Comparison of ENCODE assay signal across 12 mouse cellular contexts in genomic region chr11:35977096-35977495, GRCm38 (mm10). TPM values are rescaled to one million over a fixed set of nuclear protein-coding genes. Genes with fewer than 3 reads are reported as not detected.
DNase-seq lines count a peak whose midpoint lies in the region; ATAC-seq and TF ChIP-seq lines count a peak whose summit lies in the region.
"Had no signal": no experiment of that assay in that cellular context is flagged by ENCODE, and none has a peak within 500 bp of the region (broad histone marks: within the 10 kb centered on the region; RNA-seq: fewer than 3 reads in every experiment).

No protein-coding gene starts in this region.

- H3K9ac ChIP-seq in intestine, postnatal 0 days (ENCODE audit: low read depth, low read length) = no peak overlapping the region
- H3K9ac ChIP-seq in intestine, embryonic 16.5 days (ENCODE audit: low read depth, low read length) = no peak overlapping the region
- H3K9ac ChIP-seq in lung, embryonic 16.5 days (ENCODE audit: low read length) = peak overlapping the region; percentile 47; the same call in 1 of the 2 replicates
- H3K9ac ChIP-seq in hindbrain, postnatal 0 days (replicated peaks; ENCODE audit: low read length) = peak overlapping the region; percentile 22; the same call in 1 of the 2 replicates
- no peak overlapping the region for H3K9ac ChIP-seq in neural tube, embryonic 15.5 days (replicated peaks)
- H3K9ac ChIP-seq: liver, embryonic 13.5 days had no signal

- no peaks in the 10 kb centered on the region for H3K36me3 ChIP-seq in intestine, postnatal 0 days (ENCODE audit: control insufficient read depth, insufficient read depth)
- no peaks in the 10 kb centered on the region for H3K36me3 ChIP-seq in intestine, embryonic 16.5 days (ENCODE audit: control insufficient read depth, insufficient read depth, low read length)
- no peaks in the 10 kb centered on the region for H3K36me3 ChIP-seq in lung, embryonic 16.5 days (ENCODE audit: control insufficient read depth, insufficient read depth, low read length)
- H3K36me3 ChIP-seq in hindbrain, postnatal 0 days (ENCODE audit: insufficient read depth, low read length) = no peaks in the 10 kb centered on the region
- H3K36me3 ChIP-seq in neural tube, embryonic 15.5 days = no peaks in the 10 kb centered on the region
- H3K36me3 ChIP-seq: liver, embryonic 13.5 days had no signal

- H3K9me3 ChIP-seq in intestine, postnatal 0 days (ENCODE audit: control insufficient read depth) = no peaks in the 10 kb centered on the region
- no peaks in the 10 kb centered on the region for H3K9me3 ChIP-seq in intestine, embryonic 16.5 days (ENCODE audit: control insufficient read depth, low read length)
- no peaks in the 10 kb centered on the region for H3K9me3 ChIP-seq in lung, embryonic 16.5 days (ENCODE audit: control insufficient read depth, low read length)
- H3K9me3 ChIP-seq in hindbrain, postnatal 0 days (ENCODE audit: low read length) = no peaks in the 10 kb centered on the region
- no peaks in the 10 kb centered on the region for H3K9me3 ChIP-seq in neural tube, embryonic 15.5 days (replicated peaks)
- H3K9me3 ChIP-seq: liver, embryonic 13.5 days had no signal

- peak overlapping the region; percentile 87; the same call in 1 of the 2 replicates for H3K4me2 ChIP-seq in intestine, postnatal 0 days (replicated peaks; ENCODE audit: low read depth)
- H3K4me2 ChIP-seq in intestine, embryonic 16.5 days (ENCODE audit: low read depth, low read length) = no peak overlapping the region
- H3K4me2 ChIP-seq in lung, embryonic 16.5 days (ENCODE audit: low read depth, low read length) = peak overlapping the region; percentile 71
- H3K4me2 ChIP-seq in hindbrain, postnatal 0 days (ENCODE audit: low read depth, low read length) = peak overlapping the region; percentile 85; the same call in 1 of the 2 replicates
- H3K4me2 ChIP-seq in neural tube, embryonic 15.5 days = peak overlapping the region; percentile 91
- H3K4me2 ChIP-seq: liver, embryonic 13.5 days had no signal

- H3K27ac ChIP-seq in intestine, postnatal 0 days (ENCODE audit: low read depth, low read length) = no peak overlapping the region
- no peak overlapping the region for H3K27ac ChIP-seq in intestine, embryonic 16.5 days (ENCODE audit: low read length)
- 0 out of 2 replicates have a peak overlapping the region, but pooled peaks have one; percentile 3 for H3K27ac ChIP-seq in lung, embryonic 16.5 days (ENCODE audit: low read length)
- no peak overlapping the region; the same call in 1 of the 2 replicates for H3K27ac ChIP-seq in hindbrain, postnatal 0 days
- peak overlapping the region; percentile 48 for H3K27ac ChIP-seq in neural tube, embryonic 15.5 days (replicated peaks)
- H3K27ac ChIP-seq: liver, embryonic 13.5 days had no signal

- 72% methylated on average over 6 of the region's 6 CpGs for WGBS in intestine, postnatal 0 days
- WGBS in intestine, embryonic 16.5 days = 66% methylated on average over 6 of the region's 6 CpGs
- WGBS in lung, embryonic 16.5 days = 52% methylated on average over 6 of the region's 6 CpGs
- 38% methylated on average over 6 of the region's 6 CpGs for WGBS in hindbrain, postnatal 0 days
- 59% methylated on average over 6 of the region's 6 CpGs for WGBS in neural tube, embryonic 15.5 days

- H3K4me3 ChIP-seq in intestine, postnatal 0 days (ENCODE audit: low read depth, low read length) = no peak overlapping the region
- no peak overlapping the region for H3K4me3 ChIP-seq in intestine, embryonic 16.5 days (ENCODE audit: low read length)
- peak overlapping the region; percentile 71 for H3K4me3 ChIP-seq in lung, embryonic 16.5 days (ENCODE audit: low read length)
- 0 out of 2 replicates have a peak overlapping the region, but pooled peaks have one; percentile 0 for H3K4me3 ChIP-seq in hindbrain, postnatal 0 days (ENCODE audit: low read length)
- no peak overlapping the region for H3K4me3 ChIP-seq in neural tube, embryonic 15.5 days (replicated peaks)
- H3K4me3 ChIP-seq: liver, embryonic 13.5 days had no signal

- peaks cover 8% of the 10 kb centered on the region for H3K4me1 ChIP-seq in intestine, postnatal 0 days (replicated peaks; ENCODE audit: control insufficient read depth, insufficient read depth, low read length)
- H3K4me1 ChIP-seq in intestine, embryonic 16.5 days (ENCODE audit: control insufficient read depth, insufficient read depth, low read length) = peaks cover 8% of the 10 kb centered on the region
- H3K4me1 ChIP-seq in lung, embryonic 16.5 days (replicated peaks; ENCODE audit: control insufficient read depth, insufficient read depth, low read length) = peaks cover 14% of the 10 kb centered on the region
- peaks cover 17% of the 10 kb centered on the region; the same call in 1 of the 2 replicates for H3K4me1 ChIP-seq in hindbrain, postnatal 0 days (ENCODE audit: insufficient read depth, low read length)
- H3K4me1 ChIP-seq in neural tube, embryonic 15.5 days = peaks cover 39% of the 10 kb centered on the region

- no peaks in the 10 kb centered on the region for H3K27me3 ChIP-seq in intestine, postnatal 0 days (replicated peaks; ENCODE audit: control insufficient read depth, insufficient read depth, low read length)
- no peaks in the 10 kb centered on the region for H3K27me3 ChIP-seq in intestine, embryonic 16.5 days (replicated peaks; ENCODE audit: control insufficient read depth, insufficient read depth, low read length)
- peaks cover 14% of the 10 kb centered on the region for H3K27me3 ChIP-seq in lung, embryonic 16.5 days (ENCODE audit: control insufficient read depth, insufficient read depth, low read depth, low read length)
- no peaks in the 10 kb centered on the region for H3K27me3 ChIP-seq in hindbrain, postnatal 0 days (ENCODE audit: insufficient read depth, low read length)
- H3K27me3 ChIP-seq in neural tube, embryonic 15.5 days (replicated peaks) = no peaks in the 10 kb centered on the region

- no peak for TF ChIP-seq CTCF in intestine, postnatal 0 days (IDR thresholded peaks at IDR 0.05; ENCODE audit: low read depth)
- TF ChIP-seq CTCF in hindbrain, postnatal 0 days (IDR thresholded peaks at IDR 0.05; ENCODE audit: low read depth) = no peak

- ATAC-seq in intestine, postnatal 0 days = no peak
- no peak for ATAC-seq in intestine, embryonic 16.5 days
- no peak for ATAC-seq in lung, embryonic 16.5 days (ENCODE audit: low read depth)
- no peak for ATAC-seq in hindbrain, postnatal 0 days
- ATAC-seq in neural tube, embryonic 15.5 days (ENCODE audit: low FRiP score) = no peak

- no peak for DNase-seq in lung, postnatal 10 days
- no peak for DNase-seq in hindbrain, postnatal 0 days (ENCODE audit: low spot score)
- DNase-seq in T-cell, adult 2 months (ENCODE audit: low spot score) = no peak
- no peak for DNase-seq in heart, adult 9 months (ENCODE audit: low spot score in 2 of 2)
- DNase-seq: gastrocnemius, postnatal 25 days; liver, embryonic 13.5 days; retina, postnatal 1 day; thymus, adult 2 months had no signal

RNA-seq across cellular contexts. Expression of gene Wwc1, which starts 3.2 kb away (rescaled TPM):
- 16.1 and 18.8 TPM in 2 replicates for polyA plus RNA-seq in intestine, postnatal 0 days (2015; fragmentation: Nextera tagmentation; extraction: Ambion mirVana)
- polyA plus RNA-seq in intestine, embryonic 16.5 days (2015; fragmentation: Nextera tagmentation; extraction: Ambion mirVana) = 8.5 and 9.0 TPM in 2 replicates
- polyA plus RNA-seq in lung, embryonic 16.5 days (2015; fragmentation: Nextera tagmentation; extraction: Ambion mirVana) = 7.8 and 9.9 TPM in 2 replicates
- total RNA-seq in hindbrain, postnatal 0 days (2014; rRNA removed) = 17.8 and 20.4 TPM in 2 replicates
- polyA plus RNA-seq in hindbrain, postnatal 0 days (2015; fragmentation: Nextera tagmentation; extraction: Ambion mirVana) = 8.6 and 9.0 TPM in 2 replicates
- polyA plus RNA-seq in neural tube, embryonic 15.5 days (2015; fragmentation: Nextera tagmentation; extraction: Ambion mirVana) = 4.6 and 7.0 TPM in 2 replicates

Comparison
In these comparisons a context has a peak if more than half of its experiments do, and no peak if none do; other contexts are left out.
1. H3K27ac ChIP-seq: peak in lung, embryonic 16.5 days (single experiment) and neural tube, embryonic 15.5 days (single experiment); none in intestine, postnatal 0 days (single experiment), intestine, embryonic 16.5 days (single experiment) and hindbrain, postnatal 0 days (single experiment).
2. H3K4me3 ChIP-seq: peak in lung, embryonic 16.5 days (single experiment) and hindbrain, postnatal 0 days (single experiment); none in intestine, postnatal 0 days (single experiment), intestine, embryonic 16.5 days (single experiment) and neural tube, embryonic 15.5 days (single experiment).
3. H3K9ac ChIP-seq: peak in lung, embryonic 16.5 days (single experiment) and hindbrain, postnatal 0 days (single experiment); none in intestine, postnatal 0 days (single experiment), intestine, embryonic 16.5 days (single experiment) and neural tube, embryonic 15.5 days (single experiment).